20 mouse cellular contexts compared by ENCODE assay signal in the genomic region with DNA sequence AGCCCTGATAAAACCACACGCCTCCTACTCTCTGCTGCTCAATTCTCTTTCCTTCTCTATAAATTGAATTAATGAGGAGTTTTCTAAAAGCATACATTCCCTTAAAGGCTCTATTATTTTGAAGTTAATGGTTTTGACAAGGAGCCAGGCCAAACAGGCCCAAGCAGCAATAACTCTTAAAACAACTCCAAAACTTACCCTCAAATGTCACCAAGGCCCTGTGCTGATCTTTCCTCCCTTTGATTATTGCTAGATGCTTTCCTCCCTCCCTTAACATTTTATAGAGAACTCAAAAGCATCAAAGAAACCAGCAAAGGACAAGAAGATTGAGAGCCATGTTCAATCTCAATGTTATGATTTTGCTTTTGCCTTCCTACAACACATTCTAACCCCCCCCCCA.
"Had no signal": no experiment of that assay in that cellular context is flagged by ENCODE, and none has a peak within 500 bp of the region (broad histone marks: within the 10 kb centered on the region; RNA-seq: fewer than 3 reads in every experiment).

No protein-coding gene starts in this region.

- H3K4me1 ChIP-seq: heart, embryonic 15.5 days; hindbrain, embryonic 15.5 days; liver, embryonic 13.5 days had no signal

- DNase-seq: gastrocnemius, postnatal 14 days; gastrocnemius, postnatal 36 days; heart, adult 11 months; heart, adult 2 months; heart, postnatal 14 days; heart, postnatal 36 days; layer of hippocampus, adult 9-11 months; layer of hippocampus, postnatal 36 days; left cerebral cortex, postnatal 4 days; liver; liver, embryonic 13.5 days had no signal

- H3K4me3 ChIP-seq: heart, adult 2 months; heart, embryonic 13.5 days; heart, embryonic 15.5 days; hindbrain, embryonic 13.5 days; hindbrain, embryonic 15.5 days; liver, embryonic 13.5 days had no signal

- H3K9me3 ChIP-seq: heart, embryonic 13.5 days; heart, embryonic 15.5 days; hindbrain, embryonic 13.5 days; hindbrain, embryonic 15.5 days; liver, embryonic 13.5 days had no signal

- H3K4me2 ChIP-seq: heart, embryonic 11.5 days; heart, embryonic 13.5 days; heart, embryonic 15.5 days; hindbrain, embryonic 13.5 days; hindbrain, embryonic 15.5 days; liver, embryonic 11.5 days; liver, embryonic 13.5 days had no signal

- H3K36me3 ChIP-seq: heart, embryonic 13.5 days; heart, embryonic 15.5 days; hindbrain, embryonic 13.5 days; hindbrain, embryonic 15.5 days; liver, embryonic 13.5 days had no signal

- H3K27me3 ChIP-seq: heart, embryonic 13.5 days; heart, embryonic 15.5 days; hindbrain, embryonic 13.5 days; hindbrain, embryonic 15.5 days; liver, embryonic 13.5 days had no signal

- H3K9ac ChIP-seq: heart, embryonic 13.5 days; heart, embryonic 15.5 days; hindbrain, embryonic 13.5 days; hindbrain, embryonic 15.5 days; liver, embryonic 13.5 days had no signal

- H3K27ac ChIP-seq: heart, adult 2 months; heart, embryonic 13.5 days; heart, embryonic 15.5 days; hindbrain, embryonic 13.5 days; hindbrain, embryonic 15.5 days; hindbrain, postnatal 0 days; liver, embryonic 13.5 days had no signal

- ATAC-seq: forebrain, embryonic 16.5 days; hindbrain, postnatal 0 days; intestine, embryonic 16.5 days had no signal
